Mouse (Mus musculus) retina, embryonic 14.5 days (tissue): ENCODE data around the gene Rgs12.

Experiments used
- DNase-seq: peaks from one replicate; pipeline ENCODE4 v3.0.0-alpha.2; 2015; ENCODE audit warnings: low spot score

Gene Rgs12

GRCm38 (mm10) chr5:35033068-35033467 lies 83.8 kb downstream of the Rgs12 start:
- no peak for DNase-seq

GRCm38 (mm10) chr5:35033619-35034018 lies 84.4 kb downstream of the Rgs12 start:
- no peak for DNase-seq

- no peak for DNase-seq
Measured at GRCm38 (mm10) chr5:35035141-35035540, 85.9 kb downstream of the Rgs12 start.

GRCm38 (mm10) chr5:35035795-35036194 lies 86.5 kb downstream of the Rgs12 start:
- no peak for DNase-seq

GRCm38 (mm10) chr5:35037438-35037837 lies 88.2 kb downstream of the Rgs12 start:
- no peak for DNase-seq

GRCm38 (mm10) chr5:35041268-35041829 lies 92.1 kb downstream of the Rgs12 start, which contains the start of gene Hgfac:
TSS of gene Hgfac (plus strand) at chr5:35041509.
- DNase-seq = no peak

GRCm38 (mm10) chr5:35042431-35043109 lies 93.3 kb downstream of the Rgs12 start:
- DNase-seq = no peak

GRCm38 (mm10) chr5:35043110-35043451 lies 93.8 kb downstream of the Rgs12 start:
- DNase-seq = peak; percentile 95

- no peak for DNase-seq
Measured at GRCm38 (mm10) chr5:35050541-35050940, 101.3 kb downstream of the Rgs12 start.

GRCm38 (mm10) chr5:35054628-35055027 lies 105.4 kb downstream of the Rgs12 start:
- DNase-seq = no peak

GRCm38 (mm10) chr5:35055076-35055475 lies 105.8 kb downstream of the Rgs12 start:
- no peak for DNase-seq

GRCm38 (mm10) chr5:35056604-35057432 lies 107.6 kb downstream of the Rgs12 start, which contains the start of gene Dok7:
TSS of gene Dok7 (plus strand) at chr5:35056766.
- peak; percentile 58 for DNase-seq

GRCm38 (mm10) chr5:35057582-35057981 lies 108.3 kb downstream of the Rgs12 start:
- DNase-seq = no peak

- no peak for DNase-seq
Measured at GRCm38 (mm10) chr5:35058216-35058615, 109.0 kb downstream of the Rgs12 start.

- no peak for DNase-seq
Measured at GRCm38 (mm10) chr5:35060098-35060497, 110.9 kb downstream of the Rgs12 start.

GRCm38 (mm10) chr5:35069841-35070240 lies 120.6 kb downstream of the Rgs12 start:
- no peak for DNase-seq

GRCm38 (mm10) chr5:35070314-35070713 lies 121.1 kb downstream of the Rgs12 start:
- DNase-seq = no peak

- DNase-seq = no peak
Measured at GRCm38 (mm10) chr5:35070953-35071352, 121.7 kb downstream of the Rgs12 start.

- DNase-seq = no peak
Measured at GRCm38 (mm10) chr5:35071855-35072254, 122.6 kb downstream of the Rgs12 start.

GRCm38 (mm10) chr5:35073235-35073634 lies 124.0 kb downstream of the Rgs12 start:
- DNase-seq = no peak

- DNase-seq = no peak
Measured at GRCm38 (mm10) chr5:35073992-35074391, 124.7 kb downstream of the Rgs12 start.

GRCm38 (mm10) chr5:35076369-35076768 lies 127.1 kb downstream of the Rgs12 start:
- DNase-seq = no peak

- no peak for DNase-seq
Measured at GRCm38 (mm10) chr5:35079101-35079500, 129.9 kb downstream of the Rgs12 start.
